Mouse (Mus musculus): ENCODE results near the gene Evl. TPM values are rescaled to one million over a fixed set of nuclear protein-coding genes. Genes with fewer than 3 reads are reported as not detected.

The Evl gene
- polyA plus RNA-seq, 1 experiment from 2014 or later = 30.6 TPM

- H3K9me3 ChIP-seq = no peaks in the 10 kb centered on the region
- peaks cover 27% of the 10 kb centered on the region for H3K4me1 ChIP-seq
- peak overlapping the region; percentile 21; the same call in 1 of the 2 replicates for H3K4me3 ChIP-seq
- peak overlapping the region; percentile 60 for H3K4me2 ChIP-seq
- H3K27ac ChIP-seq (replicated peaks) = peak overlapping the region; percentile 81
- no peaks in the 10 kb centered on the region for H3K27me3 ChIP-seq (replicated peaks)
- H3K36me3 ChIP-seq = no peaks in the 10 kb centered on the region
- H3K9ac ChIP-seq = peak overlapping the region; percentile 5
- ATAC-seq (ENCODE audit: extremely low read depth, insufficient number of reproducible peaks, low FRiP score, low TSS enrichment) = peak; percentile 52; the same call in 1 of the 2 replicates
- whole genome bisulfite sequencing = 12% methylated on average over 10 of the region's 10 CpGs
These were observed 7.9 kb upstream of the Evl start for GRCm38 (mm10) chr12:108546508-108547153.

GRCm38 (mm10) chr12:108547251-108547875, 7.2 kb upstream of the Evl start:
- no peak for ATAC-seq (ENCODE audit: extremely low read depth, insufficient number of reproducible peaks, low FRiP score, low TSS enrichment)
- H3K27me3 ChIP-seq (replicated peaks) = no peaks in the 10 kb centered on the region
- H3K4me2 ChIP-seq = peak overlapping the region; percentile 60
- H3K27ac ChIP-seq (replicated peaks) = peak overlapping the region; percentile 81
- 0 out of 2 replicates have a peak overlapping the region, but pooled peaks have one; percentile 21 for H3K4me3 ChIP-seq
- 54% methylated on average over 15 of the region's 15 CpGs for WGBS
- H3K9me3 ChIP-seq = no peaks in the 10 kb centered on the region
- H3K36me3 ChIP-seq = no peaks in the 10 kb centered on the region
- H3K9ac ChIP-seq = peak overlapping the region; percentile 5; the same call in 1 of the 2 replicates
- peaks cover 28% of the 10 kb centered on the region for H3K4me1 ChIP-seq

GRCm38 (mm10) chr12:108551731-108552130, 2.8 kb upstream of the Evl start:
- ATAC-seq (ENCODE audit: extremely low read depth, insufficient number of reproducible peaks, low FRiP score, low TSS enrichment) = no peak
- H3K4me2 ChIP-seq = no peak overlapping the region
- no peak overlapping the region for H3K4me3 ChIP-seq
- no peak overlapping the region for H3K9ac ChIP-seq
- no peaks in the 10 kb centered on the region for H3K9me3 ChIP-seq
- H3K36me3 ChIP-seq = no peaks in the 10 kb centered on the region
- H3K27me3 ChIP-seq (replicated peaks) = no peaks in the 10 kb centered on the region
- 80% methylated on average over 7 of the region's 7 CpGs for WGBS
- H3K27ac ChIP-seq (replicated peaks) = no peak overlapping the region
- H3K4me1 ChIP-seq = peaks cover 39% of the 10 kb centered on the region

GRCm38 (mm10) chr12:108553079-108553478, 1.4 kb upstream of the Evl start:
- peak overlapping the region; percentile 24; the same call in 1 of the 2 replicates for H3K9ac ChIP-seq
- peaks cover 37% of the 10 kb centered on the region for H3K4me1 ChIP-seq
- no peaks in the 10 kb centered on the region for H3K36me3 ChIP-seq
- H3K9me3 ChIP-seq = no peaks in the 10 kb centered on the region
- 14% methylated on average over 6 of the region's 6 CpGs for WGBS
- ATAC-seq (ENCODE audit: extremely low read depth, insufficient number of reproducible peaks, low FRiP score, low TSS enrichment) = no peak
- H3K27me3 ChIP-seq (replicated peaks) = no peaks in the 10 kb centered on the region
- H3K4me3 ChIP-seq = no peak overlapping the region
- no peak overlapping the region for H3K27ac ChIP-seq (replicated peaks)
- no peak overlapping the region for H3K4me2 ChIP-seq

GRCm38 (mm10) chr12:108554861-108555556, 489 bp downstream of the Evl start:
- Histone ChIP-seq H3K27ac (replicated peaks) (peak overlapping the region; percentile 83), H3K9me3 (no peaks in the 10 kb centered on the region), H3K36me3 (no peaks in the 10 kb centered on the region), H3K4me2 (peak overlapping the region; percentile 88), H3K9ac (peak overlapping the region; percentile 98), H3K4me1 (peaks cover 53% of the 10 kb centered on the region), H3K4me3 (peak overlapping the region; percentile 98), H3K27me3 (replicated peaks) (no peaks in the 10 kb centered on the region)
- WGBS = under 1% methylated on average over 77 of the region's 100 CpGs
- ATAC-seq (ENCODE audit: extremely low read depth, insufficient number of reproducible peaks, low FRiP score, low TSS enrichment) = peak; percentile 39; the same call in 1 of the 2 replicates

GRCm38 (mm10) chr12:108558194-108558593, 3.7 kb downstream of the Evl start:
- no peak overlapping the region for H3K27ac ChIP-seq (replicated peaks)
- H3K4me1 ChIP-seq = peaks cover 55% of the 10 kb centered on the region
- no peak overlapping the region for H3K4me2 ChIP-seq
- ATAC-seq (ENCODE audit: extremely low read depth, insufficient number of reproducible peaks, low FRiP score, low TSS enrichment) = no peak
- H3K27me3 ChIP-seq (replicated peaks) = no peaks in the 10 kb centered on the region
- 0 out of 2 replicates have a peak overlapping the region, but pooled peaks have one; percentile 34 for H3K9ac ChIP-seq
- no peaks in the 10 kb centered on the region for H3K36me3 ChIP-seq
- H3K9me3 ChIP-seq = no peaks in the 10 kb centered on the region
- H3K4me3 ChIP-seq = no peak overlapping the region

GRCm38 (mm10) chr12:108563238-108563637, 8.7 kb downstream of the Evl start:
- no peak overlapping the region for H3K27ac ChIP-seq (replicated peaks)
- no peak for ATAC-seq (ENCODE audit: extremely low read depth, insufficient number of reproducible peaks, low FRiP score, low TSS enrichment)
- H3K9me3 ChIP-seq = no peaks in the 10 kb centered on the region
- peaks cover 28% of the 10 kb centered on the region for H3K4me1 ChIP-seq
- no peak overlapping the region for H3K4me3 ChIP-seq
- no peak overlapping the region for H3K4me2 ChIP-seq
- WGBS = 75% methylated on average over 3 of the region's 3 CpGs
- no peaks in the 10 kb centered on the region for H3K27me3 ChIP-seq (replicated peaks)
- no peak overlapping the region for H3K9ac ChIP-seq
- H3K36me3 ChIP-seq = no peaks in the 10 kb centered on the region

- no peak for ATAC-seq (ENCODE audit: extremely low read depth, insufficient number of reproducible peaks, low FRiP score, low TSS enrichment)
- Histone ChIP-seq H3K36me3 (no peaks in the 10 kb centered on the region), H3K4me3 (no peak overlapping the region), H3K27me3 (replicated peaks) (no peaks in the 10 kb centered on the region), H3K4me2 (no peak overlapping the region), H3K9ac (no peak overlapping the region), H3K9me3 (no peaks in the 10 kb centered on the region), H3K27ac (replicated peaks) (no peak overlapping the region), H3K4me1 (peaks cover 14% of the 10 kb centered on the region)
- 81% methylated on average over 12 of the region's 12 CpGs for WGBS
These were observed 10.5 kb downstream of the Evl start for GRCm38 (mm10) chr12:108564910-108565506.

GRCm38 (mm10) chr12:108579156-108579871, 24.8 kb downstream of the Evl start:
- no peak overlapping the region for H3K27ac ChIP-seq (replicated peaks)
- no peak for ATAC-seq (ENCODE audit: extremely low read depth, insufficient number of reproducible peaks, low FRiP score, low TSS enrichment)
- H3K4me3 ChIP-seq = no peak overlapping the region
- H3K9ac ChIP-seq = no peak overlapping the region
- H3K4me2 ChIP-seq = no peak overlapping the region
- 69% methylated on average over 7 of the region's 7 CpGs for WGBS
- peaks cover 23% of the 10 kb centered on the region for H3K36me3 ChIP-seq
- H3K27me3 ChIP-seq (replicated peaks) = no peaks in the 10 kb centered on the region
- H3K4me1 ChIP-seq = no peaks in the 10 kb centered on the region
- H3K9me3 ChIP-seq = 0 out of 2 replicates have a peak, but pooled peaks cover under 1% of the 10 kb centered on the region

- no peak overlapping the region for H3K9ac ChIP-seq
- H3K36me3 ChIP-seq = peaks cover 28% of the 10 kb centered on the region
- H3K4me3 ChIP-seq = no peak overlapping the region
- no peak for ATAC-seq (ENCODE audit: extremely low read depth, insufficient number of reproducible peaks, low FRiP score, low TSS enrichment)
- WGBS = 76% methylated on average over 1 of the region's 1 CpGs
- no peaks in the 10 kb centered on the region for H3K27me3 ChIP-seq (replicated peaks)
- H3K4me1 ChIP-seq = no peaks in the 10 kb centered on the region
- no peak overlapping the region for H3K4me2 ChIP-seq
- H3K9me3 ChIP-seq = peaks cover 6% of the 10 kb centered on the region; the same call in 1 of the 2 replicates
- no peak overlapping the region for H3K27ac ChIP-seq (replicated peaks)
These were observed 29.3 kb downstream of the Evl start for GRCm38 (mm10) chr12:108583775-108584174.
